ENCODE assay signal across 28 mouse cellular contexts in the genomic region with DNA sequence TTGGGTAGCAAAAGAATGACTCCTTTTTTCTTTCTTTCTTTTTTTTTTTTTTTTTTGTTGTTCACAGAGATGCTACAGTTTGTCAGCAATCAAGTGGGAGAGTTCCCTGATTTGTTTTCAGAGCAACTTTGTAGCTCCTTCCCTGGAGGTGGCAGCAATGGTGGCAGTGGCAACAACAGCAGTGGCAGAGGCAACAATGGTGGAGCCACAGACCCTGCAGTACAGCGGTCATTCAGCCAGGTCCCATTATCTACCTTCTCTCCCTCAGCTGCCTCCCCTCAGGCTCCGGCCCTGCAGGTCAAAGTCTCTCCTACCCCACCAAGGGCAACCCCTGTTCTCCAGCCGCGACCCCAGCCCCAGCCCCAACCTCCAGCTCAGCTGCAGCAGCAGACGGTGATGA. TPM values are rescaled to one million over a fixed set of nuclear protein-coding genes. Genes with fewer than 3 reads are reported as not detected.
DNase-seq lines count a peak whose midpoint lies in the region; ATAC-seq and TF ChIP-seq lines count a peak whose summit lies in the region.
"Had no signal": no experiment of that assay in that cellular context is flagged by ENCODE, and none has a peak within 500 bp of the region (broad histone marks: within the 10 kb centered on the region; RNA-seq: fewer than 3 reads in every experiment).

No protein-coding gene starts in this region.

- TF ChIP-seq EP300 in heart, postnatal 0 days (IDR thresholded peaks at IDR 0.05; ENCODE audit: low read depth), result no peak

- no peaks in the 10 kb centered on the region for H3K9me3 ChIP-seq in heart, embryonic 11.5 days (replicated peaks; ENCODE audit: control insufficient read depth, low read length)
- H3K9me3 ChIP-seq in heart, postnatal 0 days (replicated peaks; ENCODE audit: control insufficient read depth, low read length), result no peaks in the 10 kb centered on the region
- H3K9me3 ChIP-seq: embryonic facial prominence, embryonic 15.5 days; forebrain, embryonic 15.5 days; limb, embryonic 10.5 days; liver, embryonic 15.5 days; midbrain, embryonic 15.5 days had no signal

- H3K4me1 ChIP-seq in heart, embryonic 11.5 days (ENCODE audit: control insufficient read depth, insufficient read depth, low read length), result peaks cover 41% of the 10 kb centered on the region
- H3K4me1 ChIP-seq in heart, postnatal 0 days (ENCODE audit: control insufficient read depth, insufficient read depth), result peaks cover 40% of the 10 kb centered on the region

- H3K27ac ChIP-seq in heart, embryonic 11.5 days (ENCODE audit: low read depth, low read length), result peak overlapping the region; percentile 73
- H3K27ac ChIP-seq in heart, postnatal 0 days (ENCODE audit: low read depth), result peak overlapping the region; percentile 47
- H3K27ac ChIP-seq: embryonic facial prominence, embryonic 15.5 days; forebrain, embryonic 15.5 days; layer of hippocampus, adult 2 months; limb, embryonic 10.5 days; liver, embryonic 15.5 days; midbrain, embryonic 15.5 days had no signal

- H3K36me3 ChIP-seq in heart, embryonic 11.5 days (ENCODE audit: control insufficient read depth, insufficient read depth, low read length), result peaks cover 11% of the 10 kb centered on the region
- peaks cover 44% of the 10 kb centered on the region for H3K36me3 ChIP-seq in heart, postnatal 0 days (replicated peaks; ENCODE audit: control insufficient read depth, insufficient read depth, low read length)

- no peak overlapping the region for H3K4me2 ChIP-seq in heart, embryonic 11.5 days
- H3K4me2 ChIP-seq in heart, postnatal 0 days (ENCODE audit: low read depth, low read length), result 0 out of 2 replicates have a peak overlapping the region, but pooled peaks have one; percentile 11
- H3K4me2 ChIP-seq: embryonic facial prominence, embryonic 15.5 days; forebrain, embryonic 15.5 days; liver, embryonic 15.5 days; midbrain, embryonic 15.5 days had no signal

- no peak for DNase-seq in heart, adult 18-20 months
- DNase-seq in heart, postnatal 0 days (ENCODE audit: low spot score), result no peak
- no peak for DNase-seq in heart, postnatal 4 days
- DNase-seq in testis, postnatal 14 days (ENCODE audit: low spot score), result peak; percentile 51
- no peak for DNase-seq in testis, postnatal 10 days (ENCODE audit: low spot score)
- no peak for DNase-seq in right cerebral cortex, postnatal 25 days
- no peak for DNase-seq in kidney, postnatal 25 days
- DNase-seq: adrenal gland, adult 2 months; cerebellum, adult 11 months; cerebellum, adult 9-11 months; gastrocnemius, postnatal 14 days; kidney, adult 9 months; kidney, postnatal 14 days; liver; lung, postnatal 4 days; right cerebral cortex, postnatal 14 days; spleen, adult 18-20 months; thymus, postnatal 25 days had no signal

- no peak overlapping the region for H3K4me3 ChIP-seq in heart, embryonic 11.5 days (ENCODE audit: low read depth, low read length)
- no peak overlapping the region for H3K4me3 ChIP-seq in heart, postnatal 0 days (ENCODE audit: low read depth, low read length)
- H3K4me3 ChIP-seq: embryonic facial prominence, embryonic 15.5 days; forebrain, embryonic 15.5 days; layer of hippocampus, adult 2 months; limb, embryonic 10.5 days; liver, embryonic 15.5 days; midbrain, embryonic 15.5 days had no signal

- ATAC-seq in heart, embryonic 11.5 days (replicated peaks; ENCODE audit: insufficient number of reproducible peaks, low FRiP score, low TSS enrichment), result no peak
- no peak for ATAC-seq in heart, postnatal 0 days (ENCODE audit: insufficient read depth, low read depth)
- ATAC-seq: CD4-positive, CD25-positive, alpha-beta regulatory T cell, adult 4 months; forebrain, embryonic 15.5 days; midbrain, embryonic 15.5 days had no signal

- TF ChIP-seq CTCF in heart, postnatal 0 days (IDR thresholded peaks at IDR 0.05; ENCODE audit: low read depth), result no peak

- no peak overlapping the region for H3K9ac ChIP-seq in heart, embryonic 11.5 days (ENCODE audit: low read depth, low read length)
- no peak overlapping the region for H3K9ac ChIP-seq in heart, postnatal 0 days (replicated peaks; ENCODE audit: low read depth, low read length)
- H3K9ac ChIP-seq: embryonic facial prominence, embryonic 15.5 days; forebrain, embryonic 15.5 days; liver, embryonic 15.5 days; midbrain, embryonic 15.5 days had no signal

- no peaks in the 10 kb centered on the region for H3K27me3 ChIP-seq in heart, embryonic 11.5 days (ENCODE audit: control insufficient read depth, insufficient read depth, low read length)
- no peaks in the 10 kb centered on the region for H3K27me3 ChIP-seq in heart, postnatal 0 days (ENCODE audit: control insufficient read depth, insufficient read depth, low read length)
- H3K27me3 ChIP-seq: embryonic facial prominence, embryonic 15.5 days; forebrain, embryonic 15.5 days; liver, embryonic 15.5 days; midbrain, embryonic 15.5 days had no signal

- 66% methylated on average over 5 of the region's 5 CpGs for WGBS in heart, embryonic 11.5 days (ENCODE audit: insufficient replicate concordance)
- WGBS in heart, postnatal 0 days, result 63% methylated on average over 5 of the region's 5 CpGs

RNA-seq across cellular contexts. Expression of gene Srebf2, which starts 22.7 kb away (rescaled TPM):
- polyA plus RNA-seq in heart, embryonic 11.5 days (2014; fragmentation: Nextera tagmentation; extraction: Ambion mirVana), result 82.3 and 88.1 TPM in 2 replicates
- total RNA-seq in heart, adult 18-20 months (2021), result 10 to 100 TPM; 18.2 to 22.1 TPM
- 86.3 and 90.3 TPM in 2 replicates for total RNA-seq in heart, postnatal 0 days (2014; rRNA removed; ENCODE audit: low replicate concordance)
- 58.0 and 68.3 TPM in 2 replicates for polyA plus RNA-seq in heart, postnatal 0 days (2015; fragmentation: Nextera tagmentation; extraction: Ambion mirVana)
- total RNA-seq in heart, postnatal 4 days (2021), result 10 to 100 TPM; 79.0 to 84.5 TPM

RNA-seq across cellular contexts. Expression of gene Ccdc134, which starts 41.9 kb away (rescaled TPM):
- polyA plus RNA-seq in heart, embryonic 11.5 days (2014; fragmentation: Nextera tagmentation; extraction: Ambion mirVana), result 9.5 and 9.6 TPM in 2 replicates
- 1 to 10 TPM; 4.0 to 4.4 TPM for total RNA-seq in heart, adult 18-20 months (2021)
- 4.9 and 6.9 TPM in 2 replicates for total RNA-seq in heart, postnatal 0 days (2014; rRNA removed; ENCODE audit: low replicate concordance)
- polyA plus RNA-seq in heart, postnatal 0 days (2015; fragmentation: Nextera tagmentation; extraction: Ambion mirVana), result 5.9 and 6.5 TPM in 2 replicates
- 1 to 10 TPM; 6.1 to 8.3 TPM for total RNA-seq in heart, postnatal 4 days (2021)

RNA-seq across cellular contexts. Expression of gene Shisa8, which starts 42.9 kb away (rescaled TPM):
- polyA plus RNA-seq in heart, embryonic 11.5 days (2014; fragmentation: Nextera tagmentation; extraction: Ambion mirVana), result 0.07 TPM in 1 of 2 replicates, not detected in the other
- under 1 TPM in 1 of 2 experiments, not detected in 1; 0.21 TPM for total RNA-seq in heart, adult 18-20 months (2021)
- 0.19 and 7.5 TPM in 2 replicates for total RNA-seq in heart, postnatal 0 days (2014; rRNA removed; ENCODE audit: low replicate concordance)
- 0.07 and 0.23 TPM in 2 replicates for polyA plus RNA-seq in heart, postnatal 0 days (2015; fragmentation: Nextera tagmentation; extraction: Ambion mirVana)
- total RNA-seq in heart, postnatal 4 days (2021), result under 1 TPM; 0.52 to 0.95 TPM
- total RNA-seq: MEL had no signal
- polyA plus RNA-seq: CD4-positive, CD25-positive, alpha-beta regulatory T cell, adult 4 months; limb, embryonic 10.5 days had no signal

RNA-seq across cellular contexts. Expression of gene Tnfrsf13c, which starts 54.5 kb away (rescaled TPM):
- polyA plus RNA-seq in heart, embryonic 11.5 days (2014; fragmentation: Nextera tagmentation; extraction: Ambion mirVana), result 0.29 TPM in 1 of 2 replicates, not detected in the other
- 1 to 10 TPM in 1 of 2 experiments, under 1 TPM in 1; 0.35 to 2.2 TPM for total RNA-seq in heart, adult 18-20 months (2021)
- 1.5 TPM in 1 of 2 replicates, not detected in the other for total RNA-seq in heart, postnatal 0 days (2014; rRNA removed; ENCODE audit: low replicate concordance)
- not detected in 2 replicates for polyA plus RNA-seq in heart, postnatal 0 days (2015; fragmentation: Nextera tagmentation; extraction: Ambion mirVana)
- total RNA-seq in heart, postnatal 4 days (2021), result under 1 TPM; 0.36 to 0.41 TPM
- total RNA-seq: adrenal gland, adult 2 months; gastrocnemius, postnatal 14 days had no signal
- polyA plus RNA-seq: lung, embryonic 16.5 days had no signal
